Mouse (Mus musculus): ENCODE results near the gene Mgst3.

- no peak for TF ChIP-seq POLR2A (IDR thresholded peaks at IDR 0.05; ENCODE audit: control insufficient read depth, extremely low read depth, insufficient read depth, low read length, poor library complexity)
- TF ChIP-seq CTCF (IDR thresholded peaks at IDR 0.05; ENCODE audit: borderline replicate concordance, control insufficient read depth, extremely low read depth, insufficient read depth, low read length, poor library complexity): no peak
Measured at GRCm38 (mm10) chr1:167363322-167363721, 30.3 kb downstream of the Mgst3 start.

All from thymus, adult 2 months (tissue).